Mouse (Mus musculus) CD4-positive naive resting alpha-beta T cell, adult 57 days (primary cell): ENCODE measurements around the gene Obsl1. TPM values are rescaled to one million over a fixed set of nuclear protein-coding genes. Genes with fewer than 3 reads are reported as not detected.

Source experiments
- total RNA-seq: library from RNA; stranded (reverse); gene quantifications from one replicate; pipeline ENCODE4 v1.2.4, GENCODE M21; 2023

Obsl1 gene
- 2.0 TPM for total RNA-seq

GRCm38 (mm10) chr1:75505956-75506831 is at the start of gene Obsl1:
Gene Obsl1 (minus strand): TSS chr1:75506452.

GRCm38 (mm10) chr1:75545965-75546956 is 40.0 kb upstream of the Obsl1 start, which contains the start of gene Slc4a3:
Gene Slc4a3 (plus strand): TSS chr1:75546266.

GRCm38 (mm10) chr1:75521321-75522031 is 15.2 kb upstream of the Obsl1 start, which contains the start of gene Stk11ip:
Gene Stk11ip (plus strand): TSS chr1:75521529.

GRCm38 (mm10) chr1:75507006-75507405 is 754 bp upstream of the Obsl1 start, which contains the start of gene Inha:
Gene Inha (plus strand): TSS chr1:75507077.

GRCm38 (mm10) chr1:75478916-75479634 is 27.2 kb downstream of the Obsl1 start, which contains the start of the genes Chpf and Tmem198:
Gene Chpf (minus strand): TSS chr1:75479307.
Gene Tmem198 (plus strand): TSS chr1:75479532.

GRCm38 (mm10) chr1:75450314-75451005 is 55.8 kb downstream of the Obsl1 start, which contains the start of gene Asic4:
Gene Asic4 (plus strand): TSS chr1:75450436.

GRCm38 (mm10) chr1:75435475-75436328 is 70.5 kb downstream of the Obsl1 start, which contains the start of gene Gmppa:
Gene Gmppa (plus strand): TSS chr1:75435930.

Other genes starting within 250 kb of the Obsl1 start
- gene Ptprn, start 241.9 kb downstream of the Obsl1 start, total RNA-seq = 0.53 TPM
- gene Resp18, start 228.0 kb downstream of the Obsl1 start, total RNA-seq = not detected
- 33.5 TPM for gene Dnpep, start 188.5 kb downstream of the Obsl1 start, total RNA-seq
- gene Des, start 146.1 kb downstream of the Obsl1 start, total RNA-seq = 0.38 TPM
- 0.41 TPM for gene Speg, start 131.2 kb downstream of the Obsl1 start, total RNA-seq
- gene Gmppa, start 70.5 kb downstream of the Obsl1 start, total RNA-seq = 60.7 TPM
- not detected for gene Asic4, start 56.0 kb downstream of the Obsl1 start, total RNA-seq
- gene Chpf, start 27.1 kb downstream of the Obsl1 start, total RNA-seq = 28.2 TPM
- 2.8 TPM for gene Tmem198, start 26.9 kb downstream of the Obsl1 start, total RNA-seq
- gene Inha, start 625 bp upstream of the Obsl1 start, total RNA-seq = 1.2 TPM
- gene Stk11ip, start 15.1 kb upstream of the Obsl1 start, total RNA-seq = 82.6 TPM
- 0.98 TPM for gene Slc4a3, start 39.8 kb upstream of the Obsl1 start, total RNA-seq